Mouse (Mus musculus): ENCODE results near the gene Nms. TPM values are rescaled to one million over a fixed set of nuclear protein-coding genes. Genes with fewer than 3 reads are reported as not detected.

Gene Nms
- polyA plus RNA-seq, 1 experiment = not detected

DNA sequence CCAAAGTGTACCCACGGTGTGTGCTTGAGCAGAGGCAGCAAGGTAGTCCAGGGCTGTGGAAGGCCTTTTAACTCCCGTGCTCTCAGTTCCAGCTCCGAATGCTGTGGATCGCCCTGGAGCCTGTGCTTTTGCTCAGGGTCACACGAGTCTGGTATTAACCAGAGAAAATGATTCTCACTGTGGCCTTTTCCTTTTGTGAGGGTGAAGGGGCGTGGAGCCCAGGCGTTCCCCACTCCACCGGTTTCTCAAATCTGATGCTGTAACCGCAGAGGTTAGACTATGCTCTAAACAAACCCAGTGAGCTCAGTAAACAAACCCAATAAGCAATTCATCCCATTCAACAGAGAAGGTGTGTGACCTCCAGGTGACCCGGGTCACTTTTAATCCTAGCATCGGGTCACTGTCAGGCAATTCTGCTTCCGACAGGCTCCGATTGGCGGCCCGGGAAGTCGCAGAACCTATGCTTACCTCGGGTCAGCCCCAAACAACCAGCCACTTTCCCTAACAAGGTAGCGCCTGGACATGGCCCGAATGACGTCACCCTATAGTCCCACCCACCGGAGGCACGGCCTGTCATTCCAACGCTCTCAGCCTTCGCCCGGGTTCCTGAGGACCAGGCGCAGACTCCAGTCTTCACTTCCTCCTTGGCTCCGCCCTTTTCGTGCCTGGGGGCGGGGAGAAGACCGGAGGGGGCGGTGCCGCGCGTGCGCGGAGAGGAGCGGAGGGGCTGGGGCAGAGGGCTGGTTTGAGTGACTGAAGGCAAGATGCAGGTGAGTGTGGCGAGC, 48.3 kb downstream of the Nms start:
- peak overlapping the region; percentile 89 for H3K4me3 ChIP-seq (replicated peaks)
- no peaks in the 10 kb centered on the region for H3K27me3 ChIP-seq (ENCODE audit: control insufficient read depth)
- peaks cover 21% of the 10 kb centered on the region for H3K4me1 ChIP-seq (ENCODE audit: control insufficient read depth)
- peaks cover 4% of the 10 kb centered on the region for H3K36me3 ChIP-seq (ENCODE audit: control insufficient read depth)
- no peaks in the 10 kb centered on the region for H3K9me3 ChIP-seq (ENCODE audit: control insufficient read depth, low read length)
- no peak for TF ChIP-seq GATA1 (IDR thresholded peaks at IDR 0.05; ENCODE audit: low read length)
- TF ChIP-seq TAL1 (IDR thresholded peaks at IDR 0.05; ENCODE audit: low read length) = no peak

DNA sequence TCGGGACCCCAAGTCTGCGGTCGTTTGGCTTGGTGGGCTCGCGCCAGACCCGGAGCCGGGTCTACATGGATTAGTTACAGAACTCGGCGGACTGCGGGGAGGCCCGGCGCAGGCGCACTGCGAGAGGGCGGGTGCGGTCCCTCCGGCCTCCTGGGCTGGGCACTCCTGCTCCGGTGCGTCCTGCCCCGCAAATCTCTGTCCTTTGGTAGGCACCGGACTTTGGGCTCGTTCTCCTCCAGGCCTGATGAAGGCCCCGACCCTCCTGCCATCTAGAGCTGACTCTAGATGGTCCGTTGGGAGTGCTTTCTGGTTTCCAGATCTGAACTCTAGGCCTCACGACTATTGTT, 48.9 kb downstream of the Nms start:
- peak overlapping the region; percentile 89 for H3K4me3 ChIP-seq (replicated peaks)
- TF ChIP-seq TAL1 (IDR thresholded peaks at IDR 0.05; ENCODE audit: low read length) = no peak
- no peak for TF ChIP-seq GATA1 (IDR thresholded peaks at IDR 0.05; ENCODE audit: low read length)
- peaks cover 5% of the 10 kb centered on the region for H3K36me3 ChIP-seq (ENCODE audit: control insufficient read depth)
- no peaks in the 10 kb centered on the region for H3K9me3 ChIP-seq (ENCODE audit: control insufficient read depth, low read length)
- H3K27me3 ChIP-seq (ENCODE audit: control insufficient read depth) = no peaks in the 10 kb centered on the region
- H3K4me1 ChIP-seq (ENCODE audit: control insufficient read depth) = peaks cover 21% of the 10 kb centered on the region

DNA sequence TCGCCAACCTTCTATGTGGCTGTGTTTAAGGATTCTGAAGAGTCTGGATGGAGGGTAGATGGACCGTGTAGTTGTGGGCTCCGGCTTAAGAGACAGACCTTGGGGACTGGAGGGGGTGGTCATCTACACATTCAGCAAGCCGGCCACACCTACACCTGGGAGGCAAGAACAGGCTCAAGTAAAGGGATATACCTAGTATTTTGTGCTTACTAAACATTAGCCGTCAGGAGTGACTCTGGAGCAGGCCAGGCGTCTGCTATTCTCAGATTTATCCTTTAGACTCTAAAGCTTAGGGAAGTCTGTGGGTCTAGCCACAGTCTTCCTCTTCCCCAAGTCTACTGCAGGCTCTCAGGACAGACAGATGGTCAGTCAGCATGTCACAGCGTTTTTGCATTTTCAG, 49.4 kb downstream of the Nms start:
- H3K4me3 ChIP-seq (replicated peaks) = peak overlapping the region; percentile 89
- H3K4me1 ChIP-seq (ENCODE audit: control insufficient read depth) = peaks cover 21% of the 10 kb centered on the region
- H3K9me3 ChIP-seq (ENCODE audit: control insufficient read depth, low read length) = no peaks in the 10 kb centered on the region
- H3K36me3 ChIP-seq (ENCODE audit: control insufficient read depth) = peaks cover 5% of the 10 kb centered on the region
- H3K27me3 ChIP-seq (ENCODE audit: control insufficient read depth) = no peaks in the 10 kb centered on the region
- TF ChIP-seq TAL1 (IDR thresholded peaks at IDR 0.05; ENCODE audit: low read length) = no peak
- TF ChIP-seq GATA1 (IDR thresholded peaks at IDR 0.05; ENCODE audit: low read length) = no peak

DNA sequence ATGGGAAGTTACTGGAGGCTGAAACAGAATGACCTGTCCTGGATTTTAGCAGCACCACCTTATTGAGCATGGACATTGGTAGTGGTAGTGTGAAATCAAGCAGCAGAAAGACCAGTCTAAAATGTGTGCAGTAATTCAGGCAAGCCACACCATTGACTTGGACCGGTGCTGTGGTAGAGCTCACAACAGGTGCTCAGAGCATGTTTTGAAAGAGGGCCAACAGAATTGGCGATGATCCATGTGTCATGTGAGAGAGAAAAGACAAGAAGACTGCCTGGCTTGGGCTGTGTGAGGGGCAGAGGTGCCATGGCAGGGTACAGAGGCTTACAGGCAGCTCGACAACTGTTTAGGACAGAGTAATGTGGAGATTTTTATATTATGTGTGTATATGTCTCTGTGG, 53.4 kb downstream of the Nms start:
- Histone ChIP-seq H3K36me3 (ENCODE audit: control insufficient read depth) (peaks cover 31% of the 10 kb centered on the region), H3K9me3 (ENCODE audit: control insufficient read depth, low read length) (no peaks in the 10 kb centered on the region), H3K4me1 (ENCODE audit: control insufficient read depth) (peaks cover 15% of the 10 kb centered on the region), H3K4me3 (replicated peaks) (no peak overlapping the region), H3K27me3 (ENCODE audit: control insufficient read depth) (no peaks in the 10 kb centered on the region)
- no peak for TF ChIP-seq TAL1 (IDR thresholded peaks at IDR 0.05; ENCODE audit: low read length)
- no peak for TF ChIP-seq GATA1 (IDR thresholded peaks at IDR 0.05; ENCODE audit: low read length)

Other genes with a start within 250 kb of the Nms start
- not detected in 2 replicates for gene Lonrf2, start 102.4 kb upstream of the Nms start, polyA plus RNA-seq (2012)
- gene Chst10, start 41.0 kb upstream of the Nms start, polyA plus RNA-seq (2012) = 0.02 TPM in 2 replicates
- gene Pdcl3, start 46.5 kb downstream of the Nms start, polyA plus RNA-seq (2012) = 0.99 and 1.4 TPM in 2 replicates

Measured in erythroblast, embryonic 14.5 days (primary cell).